Mouse (Mus musculus) Muller cell, postnatal 12 days (primary cell): ENCODE results near the gene Fcgr4.
"Not testable (repeated sequence)": the region's sequence is repeated elsewhere in the genome, so short reads cannot be mapped to it uniquely, and the experiment has no call there.

ENCODE experiments used
- DNase-seq: peaks from one replicate; pipeline ENCODE4 v3.0.0-alpha.2; 2015; ENCODE audit errors: inconsistent ontology term

The Fcgr4 gene

DNA sequence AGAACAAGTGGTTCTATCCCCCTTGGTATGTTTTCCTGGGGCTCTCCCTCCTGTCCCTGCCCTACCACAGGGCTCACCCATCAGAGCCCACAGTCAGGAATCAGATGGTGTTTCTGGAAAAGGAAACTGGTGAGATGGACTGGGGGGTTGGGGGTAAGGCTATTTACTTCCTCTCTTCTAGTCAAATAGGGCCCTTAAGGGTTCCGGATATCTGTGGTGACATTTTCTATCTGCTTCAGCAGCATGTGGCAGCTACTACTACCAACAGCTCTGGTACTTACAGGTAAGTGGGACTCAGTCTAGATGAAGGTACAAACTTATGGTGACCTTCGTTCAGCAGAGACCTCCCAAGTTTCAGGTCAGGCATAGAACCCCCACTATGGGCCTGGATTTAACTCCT lies at the start of gene Fcgr4:
Gene Fcgr4, plus strand, starts transcription at position 184 of the 400 bp plus-strand sequence.
- no peak for DNase-seq

DNA sequence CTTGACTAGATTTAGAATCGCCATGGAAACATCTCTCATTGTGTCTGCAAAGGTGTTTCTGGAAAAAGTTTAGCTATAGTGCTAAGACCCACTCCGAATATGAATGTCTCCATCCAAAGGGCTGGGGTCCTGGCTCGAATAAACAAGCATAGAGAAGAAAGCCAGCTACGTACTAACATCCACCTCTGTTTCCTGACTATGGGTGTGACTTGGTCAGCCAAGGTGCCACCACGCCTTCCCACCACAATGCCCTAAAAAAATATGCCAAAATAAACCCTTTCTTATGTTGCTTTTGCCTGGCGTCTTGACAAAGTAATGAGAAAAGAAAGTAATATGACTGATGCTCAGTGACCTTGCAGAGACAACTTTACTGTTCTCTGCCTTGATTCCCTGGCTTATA lies 46.2 kb upstream of the Fcgr4 start:
- no peak for DNase-seq

DNA sequence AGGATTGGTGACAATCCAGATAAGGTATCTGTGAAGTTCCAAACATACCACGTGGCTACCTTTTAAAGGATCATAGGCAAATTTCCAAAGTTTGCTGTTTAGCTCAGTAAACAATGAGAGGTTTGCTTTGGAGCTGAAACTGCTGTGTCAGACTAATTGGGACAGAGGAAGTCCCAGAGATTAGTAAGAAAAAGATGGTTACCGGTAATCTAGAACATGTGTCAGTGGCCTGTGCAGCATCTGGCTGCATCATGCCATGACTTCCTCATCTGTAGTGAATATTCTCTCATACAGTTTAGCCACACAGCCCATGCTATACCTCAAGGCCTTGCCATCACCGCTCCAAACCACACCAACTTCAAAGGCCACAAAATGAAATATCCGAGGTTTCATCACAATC lies 45.8 kb upstream of the Fcgr4 start:
- no peak for DNase-seq

DNA sequence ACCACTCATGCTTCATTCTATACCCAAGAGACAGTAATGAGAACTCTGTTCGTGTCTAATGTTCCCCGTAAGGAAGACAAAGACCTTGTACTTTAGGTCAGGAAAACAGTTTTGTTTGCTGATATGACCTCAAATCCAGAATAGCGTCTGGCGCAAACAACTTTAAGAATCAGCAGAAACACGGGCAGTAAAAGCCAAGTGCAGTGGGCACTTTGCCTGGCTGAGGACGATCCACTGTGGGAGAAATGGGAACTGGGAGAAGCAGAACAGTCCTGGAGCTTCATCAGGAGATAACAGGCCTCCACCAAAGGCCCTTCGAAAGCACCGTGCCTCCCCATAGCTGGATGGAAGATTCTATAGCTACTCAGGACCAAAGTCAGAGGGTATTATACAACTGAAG lies 44.5 kb upstream of the Fcgr4 start:
- no peak for DNase-seq

DNA sequence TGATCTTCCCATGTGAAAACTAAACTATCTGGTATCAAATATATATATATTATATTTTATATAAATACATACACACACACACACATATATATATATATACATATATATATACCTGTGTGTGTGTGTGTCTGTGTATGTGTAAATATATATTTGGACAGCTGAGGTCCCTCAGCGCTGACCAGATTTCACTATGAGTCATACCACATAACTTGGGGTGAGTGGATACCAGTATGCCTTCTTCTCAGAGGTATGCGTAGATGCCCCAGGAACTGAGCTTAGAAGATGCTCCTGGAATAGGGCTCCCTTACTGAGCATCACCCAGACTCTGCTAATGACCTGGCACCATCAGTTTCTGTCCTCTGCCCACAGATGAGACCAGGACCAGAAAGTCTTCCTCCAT lies 44.0 kb upstream of the Fcgr4 start:
- no peak for DNase-seq

DNA sequence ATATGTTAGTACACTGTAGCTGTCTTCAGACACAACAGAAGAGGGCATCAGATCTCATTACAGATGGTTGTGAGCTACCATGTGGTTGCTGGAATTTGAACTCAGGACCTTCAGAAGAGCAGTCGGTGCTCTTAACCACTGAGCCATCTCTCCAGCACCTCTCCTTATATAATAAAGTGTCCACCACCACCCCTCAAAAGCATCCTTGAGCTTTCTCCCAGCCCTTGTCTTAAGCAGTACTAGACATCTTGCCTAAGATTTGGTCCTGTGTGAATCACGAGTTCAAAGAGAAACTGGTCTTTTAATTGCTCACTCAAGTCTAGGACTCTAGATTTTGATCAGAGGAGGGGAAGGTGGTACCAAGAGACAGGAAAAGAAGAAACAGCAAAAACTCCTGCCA lies 43.4 kb upstream of the Fcgr4 start:
- DNase-seq = not testable (repeated sequence)

DNA sequence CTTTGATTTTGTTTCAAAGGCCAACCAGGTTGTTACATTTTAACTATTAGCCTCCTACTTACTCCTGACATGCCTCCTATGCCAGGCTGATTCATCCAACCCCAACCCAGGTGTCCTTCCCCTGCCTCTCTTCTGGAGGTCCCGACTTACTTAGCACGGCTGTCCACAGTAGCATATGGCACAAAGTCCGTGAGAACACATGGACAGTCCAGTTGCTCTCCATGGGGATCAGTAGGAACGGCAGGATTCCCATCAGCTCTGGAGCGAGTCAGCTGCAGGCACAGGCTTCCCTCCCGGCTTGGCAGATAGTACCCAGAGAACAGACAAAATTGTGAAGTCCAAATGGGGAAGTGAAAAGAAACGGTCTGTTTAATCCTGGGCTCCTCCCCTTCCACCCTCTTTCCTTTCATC lies 43.0 kb upstream of the Fcgr4 start:
- no peak for DNase-seq

DNA sequence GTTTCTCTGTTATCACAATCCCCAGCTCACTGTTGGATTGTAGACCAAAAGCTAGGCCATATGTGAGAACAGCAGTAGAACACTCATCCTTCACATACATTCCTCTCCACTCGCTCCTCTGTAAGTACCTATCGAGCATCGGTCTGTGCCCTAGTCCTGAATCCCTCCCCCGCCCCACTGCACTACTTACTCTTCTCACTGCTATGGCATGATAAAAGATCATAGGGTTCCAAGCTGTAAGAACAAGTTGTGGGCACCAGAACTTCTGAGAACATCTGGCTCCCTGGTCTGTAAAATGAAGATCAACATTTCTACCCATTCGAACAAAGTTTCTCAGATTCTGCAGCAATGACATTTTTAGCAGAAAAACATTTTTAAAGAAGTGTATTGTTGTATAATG lies 42.3 kb upstream of the Fcgr4 start, which contains the start of gene Fcgr2b:
Gene Fcgr2b, minus strand, starts transcription at position 101 of the 400 bp plus-strand sequence.
- DNase-seq = no peak

DNA sequence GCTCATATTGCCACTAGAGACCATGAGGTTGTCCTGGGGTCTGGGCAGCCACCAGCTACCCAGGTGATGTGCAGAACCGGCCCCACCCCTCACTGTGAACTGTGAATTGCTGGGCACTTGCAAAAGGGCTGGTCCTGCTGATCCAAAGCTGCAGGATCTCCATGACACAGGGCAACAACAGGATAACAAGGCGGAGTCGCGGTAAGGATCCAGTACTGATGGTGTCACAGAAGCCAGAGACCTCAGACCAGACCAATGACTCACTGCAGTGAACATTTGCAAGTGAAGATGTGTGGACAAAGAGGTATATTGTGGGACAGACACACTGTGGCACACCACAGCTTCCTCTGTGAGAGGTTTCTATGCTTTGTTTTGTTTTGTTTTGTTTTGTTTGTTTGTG lies 40.1 kb upstream of the Fcgr4 start:
- peak; percentile 30 for DNase-seq

DNA sequence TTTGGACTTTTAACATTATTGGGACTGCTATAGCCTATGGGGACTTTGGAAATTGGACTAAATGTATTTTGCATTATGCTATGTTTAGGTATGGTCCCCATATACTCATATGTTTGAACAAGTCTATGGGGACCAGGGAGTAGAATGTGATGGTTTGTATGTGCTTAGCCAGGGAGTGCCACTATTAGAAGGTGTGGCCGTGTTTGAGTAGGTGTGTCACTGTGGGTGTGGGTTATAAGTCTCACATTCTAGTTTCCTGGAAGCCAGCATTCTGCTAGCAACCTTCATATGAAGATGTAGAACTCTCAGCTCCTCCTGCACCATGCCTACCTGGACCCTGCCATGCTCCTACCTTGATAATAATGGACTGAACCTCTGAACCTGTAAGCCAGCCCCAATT lies 37.0 kb upstream of the Fcgr4 start:
- not testable (repeated sequence) for DNase-seq

DNA sequence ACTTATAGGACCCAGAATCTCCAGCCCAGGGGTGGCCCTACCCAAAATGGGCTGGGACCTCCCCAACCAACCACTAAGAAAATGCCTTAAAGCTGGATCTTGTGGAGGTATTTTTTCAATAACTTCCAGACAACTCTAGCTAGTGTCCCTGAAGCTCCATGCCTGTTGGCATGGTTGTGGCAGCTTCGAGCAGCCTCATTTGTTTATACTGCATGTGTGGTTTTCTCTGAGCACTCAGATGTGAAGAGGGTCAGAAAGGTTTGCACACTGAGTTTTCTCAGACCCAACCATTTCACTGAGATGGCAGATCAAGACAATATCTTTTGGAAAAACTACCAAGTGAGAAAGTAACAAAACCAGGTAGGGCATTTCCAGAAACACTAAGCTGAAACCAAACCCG lies 36.4 kb upstream of the Fcgr4 start:
- DNase-seq = no peak

DNA sequence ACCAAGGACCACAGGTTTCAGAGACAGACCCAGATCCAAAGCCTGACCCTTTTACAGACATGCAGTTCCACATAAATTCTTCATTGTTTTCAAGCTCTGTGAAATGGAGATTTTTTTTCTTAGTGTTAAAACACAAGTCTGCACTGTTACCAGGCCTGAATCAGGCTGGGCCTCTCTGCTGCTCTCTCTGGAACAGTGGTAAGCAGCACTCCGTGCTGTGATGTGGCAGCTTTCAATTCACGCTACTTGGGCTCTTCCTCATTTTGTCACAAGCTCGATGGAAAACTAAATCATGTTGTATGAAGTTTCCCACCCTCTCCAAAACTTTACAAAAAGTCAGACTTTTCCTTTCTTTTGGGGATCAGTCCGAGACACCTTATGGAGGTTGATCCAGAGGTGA lies 35.7 kb upstream of the Fcgr4 start:
- no peak for DNase-seq

DNA sequence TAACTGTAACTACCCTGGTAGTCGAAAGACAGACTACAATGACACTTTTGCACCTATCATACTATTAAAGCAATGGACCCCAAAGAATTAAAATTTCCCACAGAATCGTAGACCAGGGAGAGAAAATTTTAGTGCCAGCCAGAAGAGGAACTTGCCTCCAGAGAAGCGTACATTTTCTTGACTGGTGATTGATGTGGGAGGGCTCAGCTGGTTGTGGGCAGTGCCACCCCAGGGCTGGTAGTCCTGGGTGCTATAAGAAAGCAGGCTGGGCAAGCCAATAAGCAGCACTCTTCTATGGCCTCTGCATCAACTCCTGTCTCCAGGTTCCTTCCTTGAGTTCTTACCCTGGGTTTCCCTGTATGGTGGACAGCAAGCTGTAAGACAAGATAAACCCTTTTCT lies 33.6 kb upstream of the Fcgr4 start:
- no peak for DNase-seq

DNA sequence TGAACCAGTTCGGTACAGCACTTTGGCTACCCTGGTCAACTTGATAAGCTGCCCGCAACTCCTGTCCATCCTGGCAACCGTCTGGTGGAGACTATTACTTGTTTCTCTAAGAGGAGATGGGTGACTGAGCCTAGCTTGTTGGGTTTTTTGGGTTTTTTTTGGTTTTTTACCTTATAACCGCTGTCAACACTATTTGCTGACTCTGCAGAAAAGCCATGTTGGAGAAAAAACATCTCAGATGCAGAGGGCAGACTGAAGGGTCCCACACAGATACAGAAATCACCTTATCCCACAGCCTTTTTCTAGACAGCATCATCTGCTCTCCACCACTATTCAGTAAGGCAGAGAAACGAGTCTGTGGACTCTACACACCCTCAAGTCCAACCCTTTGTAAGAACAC lies 32.9 kb upstream of the Fcgr4 start:
- no peak for DNase-seq

DNA sequence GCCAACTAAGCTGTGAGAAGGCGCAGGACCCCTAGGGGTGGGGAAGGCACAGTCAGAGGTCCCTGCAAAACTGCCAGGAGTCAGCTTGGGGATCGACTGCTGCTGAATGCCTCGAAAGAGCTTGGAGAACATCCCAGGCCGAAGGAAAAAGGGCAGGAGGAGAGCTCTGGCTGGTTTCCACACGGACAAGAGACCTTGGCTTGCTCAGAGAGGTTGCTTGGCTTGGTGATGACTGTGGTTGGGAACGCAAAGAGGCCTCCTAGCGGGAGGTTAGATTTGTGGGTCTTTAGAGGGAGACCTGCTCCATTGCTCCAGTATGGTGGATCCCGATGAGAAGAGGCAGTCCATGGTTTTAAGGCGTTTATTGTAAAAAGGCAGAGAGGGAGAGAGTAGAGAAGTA lies 29.1 kb upstream of the Fcgr4 start:
- no peak for DNase-seq

DNA sequence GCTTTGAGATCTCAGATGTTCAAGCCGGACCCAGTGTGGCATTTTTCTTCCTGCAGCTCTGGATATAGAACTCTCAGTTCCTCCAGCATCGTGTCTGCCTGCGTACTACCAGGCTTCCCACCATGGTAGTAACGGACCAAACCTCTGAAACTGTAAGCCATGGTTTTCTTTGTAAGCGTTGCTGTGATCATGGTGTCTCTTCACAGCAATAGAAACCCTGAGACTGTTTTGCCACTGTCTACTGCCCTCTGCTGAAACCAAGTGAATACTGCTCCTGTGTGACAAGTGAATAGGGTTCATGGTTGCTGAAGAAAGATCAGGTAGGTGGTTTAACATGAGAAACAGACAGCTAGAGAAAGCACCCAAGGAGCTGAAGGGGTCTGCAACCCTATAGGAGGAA lies 26.2 kb upstream of the Fcgr4 start:
- peak; percentile 20 for DNase-seq

DNA sequence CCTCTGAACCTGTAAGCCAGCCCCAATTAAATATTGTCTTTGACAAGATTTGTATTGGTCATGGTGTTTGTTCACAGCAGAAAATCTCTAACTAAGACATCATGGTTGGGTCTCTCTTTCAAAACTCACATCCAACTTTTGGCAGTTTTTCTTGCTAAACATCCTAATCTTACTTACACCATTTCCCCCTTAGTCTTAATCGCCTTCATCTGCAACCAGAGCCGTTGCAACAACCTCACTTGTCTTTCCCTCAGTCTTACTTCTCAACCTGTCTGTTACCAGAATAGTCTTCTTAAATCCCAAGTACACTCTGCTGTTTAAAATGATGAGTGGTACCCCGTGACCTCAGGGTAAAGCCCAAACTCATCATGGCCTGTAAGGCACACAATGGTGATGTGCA lies 22.7 kb upstream of the Fcgr4 start:
- DNase-seq = no peak

DNA sequence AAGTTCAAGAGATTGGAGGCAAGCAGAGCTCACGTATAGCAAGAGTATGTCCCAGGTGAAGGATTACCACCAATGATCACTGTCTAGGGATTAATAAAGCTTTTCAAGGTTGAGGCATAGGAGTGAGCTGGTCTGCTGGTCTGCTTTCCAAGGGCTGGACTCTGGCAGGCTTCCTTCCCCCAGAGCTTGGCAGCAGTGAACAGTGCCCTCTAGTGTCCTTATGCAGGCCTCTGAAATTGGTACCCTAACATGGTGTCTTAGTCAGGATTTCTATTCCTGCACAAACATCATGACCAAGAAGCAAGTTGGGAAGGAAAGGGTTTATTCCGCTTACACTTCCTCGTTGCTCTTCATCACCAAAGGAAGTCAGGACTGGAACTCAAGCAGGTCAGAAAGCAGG lies 22.0 kb upstream of the Fcgr4 start:
- DNase-seq = peak; percentile 39

DNA sequence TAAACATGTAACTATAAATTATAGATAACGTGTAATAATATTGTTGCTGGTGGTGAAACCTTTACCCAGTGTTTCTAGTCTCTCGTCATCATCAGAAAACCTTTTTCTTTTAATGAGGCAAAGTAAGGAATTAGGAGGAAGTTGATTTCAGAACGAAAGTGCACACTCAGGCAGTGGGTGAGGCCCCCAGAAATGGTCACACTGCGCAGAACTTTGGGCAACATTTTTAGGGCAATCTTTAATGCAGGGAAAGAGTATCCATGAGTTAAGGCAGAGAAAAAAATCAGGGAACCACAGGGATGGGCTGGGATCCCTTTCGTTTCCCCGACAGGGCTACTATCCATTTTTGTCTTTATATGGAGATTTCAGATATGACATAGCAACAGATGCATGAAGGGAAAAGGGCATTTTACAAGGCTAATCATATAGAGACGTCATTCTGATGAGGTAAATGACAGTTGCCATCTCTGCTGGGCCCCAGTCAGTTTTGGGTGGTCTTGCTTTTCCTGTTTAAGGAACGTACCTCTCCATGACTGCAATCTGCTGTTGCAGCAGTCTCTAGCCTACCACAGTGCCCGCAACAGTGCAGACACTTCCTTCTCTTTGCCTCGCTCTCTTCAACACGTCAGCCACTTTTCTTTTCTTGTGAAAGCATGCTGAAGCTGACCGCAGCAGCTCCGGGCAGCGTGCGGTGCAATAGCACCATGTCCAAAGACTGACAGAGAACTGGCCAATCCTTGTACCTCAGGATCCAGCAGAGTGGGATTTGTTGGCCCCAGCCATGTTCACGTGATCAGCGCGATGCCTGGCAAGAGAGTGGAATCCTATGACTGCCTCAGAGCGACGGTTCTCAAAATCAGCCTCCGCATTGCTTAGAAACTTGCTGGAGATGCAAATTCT lies 20.7 kb upstream of the Fcgr4 start:
- peak; percentile 61 for DNase-seq

DNA sequence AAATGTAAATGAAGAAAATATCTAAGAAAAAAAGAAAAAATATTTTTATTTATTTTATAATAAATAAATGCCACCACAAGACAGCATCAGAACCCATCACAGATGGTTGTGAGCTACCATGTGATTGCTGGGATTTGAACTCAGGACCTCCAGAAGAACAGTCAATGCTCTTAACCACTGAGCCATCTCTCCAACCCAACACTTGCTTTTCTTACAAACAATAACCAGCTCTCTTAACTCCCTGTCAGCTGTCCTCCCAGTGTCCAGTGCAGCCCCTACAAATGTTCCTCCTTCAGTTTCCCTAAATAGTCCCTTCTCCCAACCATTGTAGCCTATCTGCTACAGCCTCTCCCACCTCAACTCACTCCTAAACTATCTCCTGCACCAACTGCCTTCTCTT lies 18.9 kb upstream of the Fcgr4 start:
- no peak for DNase-seq

DNA sequence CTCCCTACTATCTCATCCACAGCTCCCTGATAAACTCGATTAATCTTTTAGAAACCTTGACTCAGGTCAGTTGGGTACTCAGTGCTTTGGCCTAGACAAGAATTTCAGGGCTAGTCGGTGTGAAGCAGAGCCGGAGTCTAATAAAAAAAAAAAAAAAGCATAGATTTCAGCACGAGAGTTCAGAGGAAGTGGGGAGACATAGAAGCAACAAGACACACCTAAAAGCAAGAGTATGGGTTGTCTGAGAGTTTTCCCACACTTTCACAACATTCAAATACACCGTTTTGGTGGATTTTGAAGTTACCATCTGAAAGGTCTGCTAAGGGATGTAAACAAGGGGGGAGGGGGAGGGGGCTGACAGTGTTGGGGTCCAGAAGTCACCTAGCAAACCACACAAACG lies 13.6 kb upstream of the Fcgr4 start:
- no peak for DNase-seq

DNA sequence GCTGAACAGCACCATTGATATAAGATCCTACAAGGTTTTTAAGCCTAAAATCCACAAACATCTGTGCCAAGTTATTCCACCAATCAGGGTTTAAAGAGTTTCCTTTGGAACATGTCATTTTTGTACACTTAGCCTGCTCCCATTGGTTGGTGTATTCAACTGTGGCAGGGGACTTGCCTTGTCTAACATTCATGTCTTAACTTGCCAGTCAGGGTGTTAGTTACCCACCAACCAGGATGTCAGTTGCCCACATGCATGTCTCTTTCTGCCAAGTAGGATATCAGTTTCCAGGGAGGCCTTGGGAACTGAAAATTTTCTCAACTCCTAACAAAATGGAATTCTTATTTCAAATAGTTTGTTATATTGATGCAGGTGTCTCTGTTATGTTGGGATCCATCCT lies 13.1 kb upstream of the Fcgr4 start:
- DNase-seq = no peak

DNA sequence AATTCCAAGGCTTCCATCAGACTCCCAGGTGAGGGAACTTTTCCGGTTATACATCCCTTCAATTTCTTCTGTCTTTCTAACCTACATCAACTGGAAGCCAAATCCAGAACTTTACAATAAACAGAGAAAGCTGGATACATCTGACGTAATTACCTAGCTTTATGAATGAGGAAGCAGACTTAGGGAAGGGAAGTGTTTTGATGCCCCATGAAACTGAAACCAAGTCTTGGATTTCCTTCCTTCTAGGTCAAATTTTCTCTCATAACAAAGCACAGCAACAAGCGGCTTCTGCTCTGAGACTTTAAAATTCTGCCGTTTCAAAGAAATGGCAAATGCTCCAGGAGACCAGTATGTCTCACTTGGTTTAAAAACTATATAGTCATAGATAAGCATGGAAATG lies 12.4 kb upstream of the Fcgr4 start:
- DNase-seq = no peak

DNA sequence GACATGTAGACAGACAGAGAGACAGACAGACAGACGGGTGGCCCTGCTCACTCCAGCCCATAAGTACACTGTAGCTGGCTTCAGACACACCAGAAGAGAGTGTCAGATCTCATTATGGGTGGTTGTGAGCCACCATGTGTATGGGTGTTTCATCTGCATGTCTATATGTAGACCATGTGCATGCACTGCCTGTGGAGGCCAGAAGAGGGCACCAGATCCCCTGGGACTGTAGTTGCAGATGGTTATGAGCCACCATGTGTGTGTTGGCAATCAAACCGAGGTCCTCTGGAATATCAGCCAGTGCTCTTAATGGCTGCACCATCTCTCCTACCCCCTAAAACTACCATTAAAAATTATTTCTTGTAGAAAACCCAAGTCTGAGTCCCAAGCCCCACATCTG lies 11.8 kb upstream of the Fcgr4 start:
- DNase-seq = no peak
